Mouse (Mus musculus) heart, embryonic 10.5 days (tissue): ENCODE data around the gene Os9. TPM values are rescaled to one million over a fixed set of nuclear protein-coding genes. Genes with fewer than 3 reads are reported as not detected.

Experiments used
- polyA plus RNA-seq: library from polyadenylated mRNA; unstranded; fragments of >200 nt; fragmentation: Nextera tagmentation; extraction: Ambion mirVana; gene quantifications from 2 replicates; pipeline ENCODE4 v1.2.1, GENCODE M21; 2016

Gene Os9
- polyA plus RNA-seq, 1 experiment from 2014 or later, result 48.8 TPM

Other genes with a start within 250 kb of the Os9 start
- 10.8 and 15.4 TPM in 2 replicates for gene Atp23, start 219.8 kb downstream of the Os9 start, polyA plus RNA-seq
- 37.8 and 46.2 TPM in 2 replicates for gene Ctdsp2, start 142.4 kb downstream of the Os9 start, polyA plus RNA-seq
- gene Avil, start 120.4 kb downstream of the Os9 start, polyA plus RNA-seq, result 0.07 TPM in 1 of 2 replicates, not detected in the other
- gene Tsfm, start 90.3 kb downstream of the Os9 start, polyA plus RNA-seq, result 114 TPM in 2 replicates
- gene Mettl1, start 79.7 kb downstream of the Os9 start, polyA plus RNA-seq, result 46.4 and 54.8 TPM in 2 replicates
- gene Eef1akmt3, start 79.6 kb downstream of the Os9 start, polyA plus RNA-seq, result 0.18 and 0.23 TPM in 2 replicates
- gene Cyp27b1, start 72.9 kb downstream of the Os9 start, polyA plus RNA-seq, result 0.09 TPM in 1 of 2 replicates, not detected in the other
- 0.15 and 0.24 TPM in 2 replicates for gene March9, start 60.9 kb downstream of the Os9 start, polyA plus RNA-seq
- gene Cdk4, start 57.6 kb downstream of the Os9 start, polyA plus RNA-seq, result 1,495 and 2,024 TPM in 2 replicates
- gene Tspan31, start 50.9 kb downstream of the Os9 start, polyA plus RNA-seq, result 138 and 154 TPM in 2 replicates
- gene Agap2, start 45.8 kb downstream of the Os9 start, polyA plus RNA-seq, result 0.50 TPM in 1 of 2 replicates, not detected in the other
- gene B4galnt1, start 44.1 kb upstream of the Os9 start, polyA plus RNA-seq, result 1.5 and 3.6 TPM in 2 replicates
- gene Slc26a10, start 59.5 kb upstream of the Os9 start, polyA plus RNA-seq, result 9.2 and 12.9 TPM in 2 replicates
- gene Arhgef25, start 69.0 kb upstream of the Os9 start, polyA plus RNA-seq, result 21.4 and 28.8 TPM in 2 replicates
- 78.4 and 91.4 TPM in 2 replicates for gene Dtx3, start 74.6 kb upstream of the Os9 start, polyA plus RNA-seq
- 27.9 and 29.3 TPM in 2 replicates for gene Pip4k2c, start 90.5 kb upstream of the Os9 start, polyA plus RNA-seq
- 0.41 and 1.4 TPM in 2 replicates for gene Kif5a, start 142.2 kb upstream of the Os9 start, polyA plus RNA-seq
- gene Dctn2, start 145.2 kb upstream of the Os9 start, polyA plus RNA-seq, result 155 and 167 TPM in 2 replicates
- gene Mbd6, start 167.9 kb upstream of the Os9 start, polyA plus RNA-seq, result 11.3 and 16.9 TPM in 2 replicates
- gene Mars, start 190.7 kb upstream of the Os9 start, polyA plus RNA-seq, result 119 and 140 TPM in 2 replicates
- gene Arhgap9, start 200.8 kb upstream of the Os9 start, polyA plus RNA-seq, result 0.87 and 3.1 TPM in 2 replicates
- gene Gli1, start 220.8 kb upstream of the Os9 start, polyA plus RNA-seq, result 0.91 and 4.8 TPM in 2 replicates
- gene Inhbe, start 233.3 kb upstream of the Os9 start, polyA plus RNA-seq, result 0.04 TPM in 1 of 2 replicates, not detected in the other
- 0.31 TPM in 1 of 2 replicates, not detected in the other for gene Inhbc, start 249.3 kb upstream of the Os9 start, polyA plus RNA-seq